Mouse (Mus musculus) forebrain, embryonic 11.5 days (tissue): ENCODE measurements at regions not wholly inside any gene's neighbourhood (a gene's known extent, or its start where the extent isn't known, plus 50 kb on each side); places are given as distances from the start of the nearest gene placed in this dataset.

Experiments
- ATAC-seq: fragments of 200-750 bp; cut with Nextera tagmentation; replicated peaks from 2 replicates; pipeline ENCODE4 v1.8.0; 2017; ENCODE audit warnings: moderate TSS enrichment; ENCODE audit not compliant: low FRiP score
- DNase-seq: peaks from one replicate; pipeline ENCODE4 v3.0.0-alpha.2; 2017; ENCODE audit warnings: low spot score
- H3K27ac ChIP-seq: fragments of 300-500 bp; sonication (generic); 2 replicates; pipeline ENCODE4 v1.5.1; 2014; ENCODE audit warnings: low read depth, low read length
- H3K27me3 ChIP-seq: fragments of 300-500 bp; sonication (generic); 2 replicates; pipeline ENCODE4 v1.6.1; 2014; ENCODE audit warnings: mild to moderate bottlenecking, low read length, mixed read lengths; ENCODE audit not compliant: control insufficient read depth, insufficient read depth
- H3K36me3 ChIP-seq: fragments of 300-500 bp; sonication (generic); 2 replicates; pipeline ENCODE4 v1.6.1; 2014; ENCODE audit warnings: mild to moderate bottlenecking, low read length, moderate library complexity, mixed read lengths; ENCODE audit not compliant: control insufficient read depth, insufficient read depth
- H3K4me1 ChIP-seq: fragments of 300-500 bp; sonication (generic); replicated peaks from 2 replicates; pipeline ENCODE4 v1.6.1; 2014; ENCODE audit warnings: low read length, mixed read lengths; ENCODE audit not compliant: control insufficient read depth, insufficient read depth
- H3K4me2 ChIP-seq: fragments of 300-500 bp; sonication (generic); 2 replicates; pipeline ENCODE4 v1.6.1; 2014; ENCODE audit warnings: low read depth, mild to moderate bottlenecking, low read length, moderate library complexity, mixed read lengths; ENCODE audit not compliant: severe bottlenecking
- H3K4me3 ChIP-seq: fragments of 300-500 bp; sonication (generic); 2 replicates; pipeline ENCODE4 v1.5.1; 2014; ENCODE audit warnings: low read depth, low read length
- H3K9ac ChIP-seq: fragments of 300-500 bp; sonication (generic); 2 replicates; pipeline ENCODE4 v1.6.1; 2014; ENCODE audit warnings: low read length
- H3K9me3 ChIP-seq: fragments of 300-500 bp; sonication (generic); 2 replicates; pipeline ENCODE4 v1.6.1; 2016; ENCODE audit warnings: low read length, mixed read lengths; ENCODE audit not compliant: control insufficient read depth
- WGBS: fragments of 180-500 bp; shearing (Covaris S2); extraction: QIAGEN DNeasy Blood & Tissue Kit; methylation state at CpG from one replicate; pipeline ENCODE4 v1.1.7; 2014; 5-methylcytosine and 5-hydroxymethylcytosine counted together

DNA sequence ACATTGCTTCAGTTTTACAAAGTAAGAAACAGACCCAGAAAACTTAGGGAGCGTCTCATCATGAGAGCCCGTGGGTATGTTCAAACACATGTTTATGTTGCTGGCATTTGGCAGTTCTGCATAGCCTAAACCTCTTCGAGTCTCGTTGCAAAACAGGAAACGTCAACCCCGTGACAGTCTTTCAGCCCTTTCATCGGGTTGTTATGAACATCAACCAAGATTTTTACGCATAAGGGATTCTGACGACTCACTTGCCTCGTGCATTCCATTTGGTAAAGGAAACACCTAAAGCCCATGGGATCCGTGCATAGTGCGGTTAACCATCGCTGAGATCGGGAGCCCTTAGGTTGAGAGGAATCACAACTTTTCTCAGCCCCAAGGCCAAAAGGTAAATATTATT lies 115.7 kb downstream of the Gpam start:
- Histone ChIP-seq H3K4me3 (no peak overlapping the region), H3K36me3 (no peaks in the 10 kb centered on the region), H3K9me3 (no peaks in the 10 kb centered on the region), H3K4me1 (no peaks in the 10 kb centered on the region), H3K27me3 (no peaks in the 10 kb centered on the region), H3K27ac (no peak overlapping the region), H3K4me2 (no peak overlapping the region), H3K9ac (no peak overlapping the region)
- ATAC-seq = no peak
- DNase-seq = no peak
- 88% methylated on average over 14 of the region's 14 CpGs for WGBS

DNA sequence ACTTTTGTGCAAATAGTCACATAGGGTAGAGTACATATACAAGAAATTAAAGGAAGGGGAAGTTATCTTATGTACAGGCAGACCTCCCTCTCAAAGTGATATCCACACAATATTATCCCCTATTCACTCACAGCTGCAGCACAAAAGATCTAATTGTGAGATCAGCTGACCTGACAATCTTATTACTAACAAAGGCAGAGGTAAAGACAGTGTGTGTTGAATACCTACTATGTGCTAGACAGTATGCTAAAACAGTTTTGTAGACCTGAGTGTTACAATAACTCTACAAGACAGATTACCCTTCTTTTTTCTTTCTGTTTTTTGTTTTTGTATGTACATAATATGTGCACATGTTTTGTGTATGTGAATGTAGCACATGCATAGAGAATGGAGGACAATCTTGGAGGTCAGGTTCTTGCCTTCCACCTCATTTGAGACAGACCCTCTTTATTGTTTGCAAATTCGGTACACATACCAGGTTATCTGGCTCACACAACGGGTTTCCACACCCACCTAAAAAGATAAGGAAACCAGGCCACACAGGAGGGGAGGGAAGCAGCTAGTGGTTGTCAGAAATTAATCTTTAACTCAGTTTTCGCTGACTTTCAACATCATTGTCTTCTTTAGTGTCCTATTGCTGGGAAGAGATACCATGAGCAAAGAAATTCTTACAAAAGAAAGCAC lies 118.4 kb downstream of the Gpam start:
- ATAC-seq = no peak
- Histone ChIP-seq H3K9me3 (no peaks in the 10 kb centered on the region), H3K27me3 (no peaks in the 10 kb centered on the region), H3K4me1 (no peaks in the 10 kb centered on the region), H3K36me3 (no peaks in the 10 kb centered on the region), H3K4me3 (no peak overlapping the region), H3K9ac (no peak overlapping the region), H3K27ac (no peak overlapping the region), H3K4me2 (no peak overlapping the region)
- no peak for DNase-seq
- WGBS = 89% methylated on average over 3 of the region's 3 CpGs

GRCm38 (mm10) chr19:54989982-54990381 lies 137.1 kb downstream of the Gpam start:
- Histone ChIP-seq H3K4me2 (no peak overlapping the region), H3K27me3 (no peaks in the 10 kb centered on the region), H3K9me3 (no peaks in the 10 kb centered on the region), H3K4me1 (no peaks in the 10 kb centered on the region), H3K4me3 (no peak overlapping the region), H3K36me3 (no peaks in the 10 kb centered on the region), H3K27ac (no peak overlapping the region), H3K9ac (no peak overlapping the region)
- WGBS = 80% methylated on average over 3 of the region's 3 CpGs
- ATAC-seq (no peak), DNase-seq (no peak)

GRCm38 (mm10) chr19:54984541-54984940 lies 142.5 kb downstream of the Gpam start:
- no peak for ATAC-seq

GRCm38 (mm10) chr19:54982801-54983200 lies 144.2 kb downstream of the Gpam start:
- no peaks in the 10 kb centered on the region for H3K9me3 ChIP-seq
- no peaks in the 10 kb centered on the region for H3K36me3 ChIP-seq
- no peak overlapping the region for H3K27ac ChIP-seq
- no peak for DNase-seq
- H3K4me3 ChIP-seq = no peak overlapping the region
- WGBS = 71% methylated on average over 4 of the region's 4 CpGs
- H3K9ac ChIP-seq = no peak overlapping the region
- H3K4me1 ChIP-seq = no peaks in the 10 kb centered on the region
- ATAC-seq = no peak
- H3K27me3 ChIP-seq = no peaks in the 10 kb centered on the region
- H3K4me2 ChIP-seq = no peak overlapping the region

More at GRCm38 (mm10) chr19:54984541-54984940, 142.5 kb downstream of the Gpam start:
- H3K4me3 ChIP-seq = no peak overlapping the region
- H3K36me3 ChIP-seq = no peaks in the 10 kb centered on the region
- H3K4me1 ChIP-seq = no peaks in the 10 kb centered on the region
- no peaks in the 10 kb centered on the region for H3K9me3 ChIP-seq
- no peak overlapping the region for H3K4me2 ChIP-seq
- no peaks in the 10 kb centered on the region for H3K27me3 ChIP-seq
- H3K27ac ChIP-seq = no peak overlapping the region
- DNase-seq = no peak
- H3K9ac ChIP-seq = no peak overlapping the region
- WGBS = 94% methylated on average over 2 of the region's 2 CpGs

GRCm38 (mm10) chr19:54971440-54972211 lies 155.4 kb downstream of the Gpam start:
- H3K9me3 ChIP-seq = no peaks in the 10 kb centered on the region
- no peak overlapping the region for H3K4me3 ChIP-seq
- H3K4me1 ChIP-seq = no peaks in the 10 kb centered on the region
- no peak for DNase-seq
- no peaks in the 10 kb centered on the region for H3K36me3 ChIP-seq
- H3K27me3 ChIP-seq = no peaks in the 10 kb centered on the region
- WGBS = 67% methylated on average over 6 of the region's 6 CpGs
- H3K9ac ChIP-seq = no peak overlapping the region
- H3K4me2 ChIP-seq = no peak overlapping the region
- H3K27ac ChIP-seq = no peak overlapping the region
- ATAC-seq = peak; percentile 39; the same call in 1 of the 2 replicates

DNA sequence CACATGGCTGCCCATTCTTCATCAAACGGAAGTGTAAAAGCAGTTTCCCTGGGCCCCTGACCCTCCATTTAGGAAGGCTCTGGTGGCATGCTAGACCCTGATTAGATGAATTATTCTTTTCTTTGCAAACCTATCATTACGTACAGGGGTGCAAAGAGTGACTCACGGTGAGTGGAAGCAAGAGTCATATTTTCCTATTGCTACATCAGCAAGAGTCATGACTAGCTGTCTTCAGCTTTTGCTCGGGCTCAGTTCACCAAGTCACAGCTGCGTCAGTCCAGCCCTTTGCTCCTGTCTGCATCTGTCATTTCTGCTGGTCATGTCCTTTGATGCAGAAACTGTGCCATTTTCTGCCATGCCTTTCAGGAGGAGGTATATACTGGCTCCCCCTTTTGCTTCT lies 168.7 kb downstream of the Gpam start:
- Histone ChIP-seq H3K27me3 (no peaks in the 10 kb centered on the region), H3K27ac (no peak overlapping the region), H3K9me3 (no peaks in the 10 kb centered on the region; the same call in 1 of the 2 replicates), H3K4me3 (no peak overlapping the region), H3K9ac (no peak overlapping the region), H3K36me3 (no peaks in the 10 kb centered on the region), H3K4me1 (no peaks in the 10 kb centered on the region), H3K4me2 (no peak overlapping the region)
- 89% methylated on average over 5 of the region's 5 CpGs for WGBS
- no peak for DNase-seq
- no peak for ATAC-seq

DNA sequence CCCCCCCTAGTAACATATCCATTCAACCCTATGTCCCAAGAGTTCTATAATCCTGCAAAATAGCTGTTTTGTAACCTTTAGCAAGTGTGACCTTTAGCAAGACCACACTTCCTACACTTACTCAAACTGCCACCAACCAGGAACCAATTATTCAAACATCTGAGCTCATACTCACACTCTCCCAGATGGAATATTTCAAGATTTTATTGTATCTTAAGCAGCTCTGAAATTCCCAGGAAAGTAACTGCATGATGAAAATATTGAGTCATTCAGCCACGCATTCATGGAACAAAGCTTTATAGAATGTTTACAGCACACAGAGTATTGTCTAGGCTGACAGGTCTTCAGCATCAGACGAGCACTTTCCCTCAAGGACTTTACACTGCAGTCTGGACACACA lies 171.9 kb downstream of the Gpam start:
- Histone ChIP-seq H3K36me3 (no peaks in the 10 kb centered on the region), H3K4me3 (no peak overlapping the region), H3K4me2 (no peak overlapping the region), H3K27ac (no peak overlapping the region), H3K9me3 (no peaks in the 10 kb centered on the region; the same call in 1 of the 2 replicates), H3K4me1 (no peaks in the 10 kb centered on the region), H3K9ac (no peak overlapping the region), H3K27me3 (no peaks in the 10 kb centered on the region)
- ATAC-seq (no peak), DNase-seq (no peak)
- WGBS = 72% methylated on average over 2 of the region's 2 CpGs
